Mouse (Mus musculus) mouse trophoblast stem cell (cell line): ENCODE results near the gene Arl15.

Experiments
- in situ Hi-C, 2 experiments: fragments of 300-500 bp; cut with MseI, MboI; formaldehyde crosslinking; loops; 2 replicates in 1 of 2; 3 replicates in 1 of 2; pipeline ENCODE4 v1.15.1; 2025

Gene Arl15

DNA sequence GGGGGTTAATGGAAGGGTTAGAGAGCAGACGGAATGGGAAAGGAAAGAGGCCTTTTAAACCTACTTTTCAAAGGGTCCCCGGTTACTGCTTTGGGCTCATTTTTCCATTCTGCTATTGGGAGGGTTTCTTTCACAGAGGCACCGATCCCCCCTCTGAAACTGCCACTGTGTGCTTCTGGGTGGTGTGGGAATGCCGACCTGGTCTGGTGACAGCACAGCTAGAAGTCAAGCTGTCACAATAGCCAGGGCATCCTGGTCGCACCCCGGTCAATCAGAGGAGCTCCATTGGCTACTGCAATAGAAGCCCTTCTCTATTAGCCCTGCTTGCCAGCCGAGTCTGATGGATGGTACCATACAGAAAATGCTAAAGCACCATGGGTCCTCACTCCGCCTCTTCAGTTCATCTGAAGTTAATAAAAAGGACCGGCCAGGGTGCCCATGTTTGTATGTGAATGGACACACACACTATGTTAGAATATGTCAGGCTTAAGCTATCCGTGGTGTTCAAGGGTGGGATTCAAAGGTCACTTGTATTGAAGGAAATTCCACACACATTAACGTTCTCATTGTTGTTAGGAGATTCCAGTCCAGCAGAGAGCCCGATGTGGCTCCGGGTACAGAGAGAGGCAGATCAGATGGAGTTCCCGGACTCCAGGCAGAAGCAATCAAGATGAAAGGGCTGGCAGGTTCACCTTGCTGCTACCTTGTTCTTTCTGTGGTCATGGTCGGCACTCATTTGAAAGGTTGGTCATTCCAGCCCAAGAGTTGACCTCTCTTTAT is 258.3 kb downstream of the Arl15 start:
- in situ Hi-C loops, result no loop called here

DNA sequence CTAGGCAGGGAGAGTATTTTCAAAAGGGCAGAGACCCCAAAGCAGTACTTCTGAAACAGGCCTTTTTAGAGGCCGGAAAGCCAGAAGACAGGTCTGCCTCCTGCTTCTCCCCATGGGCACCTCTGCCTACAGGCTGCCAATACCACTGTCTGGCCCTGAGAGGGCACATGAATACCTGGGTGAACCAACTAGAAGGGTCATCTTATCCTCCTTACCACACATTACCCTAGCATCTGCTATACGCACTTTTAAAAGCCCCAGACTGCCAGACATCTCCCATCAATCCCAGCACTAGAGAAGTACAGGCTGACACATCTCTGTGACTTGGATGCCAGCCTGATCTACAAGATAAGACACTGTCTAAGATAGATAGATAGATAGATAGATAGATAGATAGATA is 259.0 kb downstream of the Arl15 start:
- in situ Hi-C loops, result no loop called here

GRCm38 (mm10) chr13:114055686-114056085 is 261.4 kb downstream of the Arl15 start:
- in situ Hi-C loops, result no loop called here

DNA sequence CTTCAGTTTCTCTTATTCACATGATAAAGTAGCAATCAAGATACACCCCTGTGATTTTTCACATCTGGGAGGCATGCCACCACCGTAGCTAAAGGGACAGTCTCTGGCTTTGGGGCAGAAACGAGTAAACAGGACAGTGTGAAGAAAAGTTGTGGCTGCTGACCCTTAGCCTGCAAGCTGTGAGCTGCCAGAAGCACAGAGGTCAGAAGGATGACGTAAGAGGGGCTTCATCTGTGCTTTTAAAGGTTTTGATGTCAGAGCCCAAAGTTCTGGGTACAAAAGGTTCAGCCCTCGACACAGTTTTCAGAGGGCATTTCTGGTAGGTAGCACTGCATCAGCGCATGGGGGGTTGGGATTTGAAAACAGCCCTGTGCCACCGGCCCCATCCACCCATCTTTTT is 266.0 kb downstream of the Arl15 start:
- in situ Hi-C loops, result no loop called here

DNA sequence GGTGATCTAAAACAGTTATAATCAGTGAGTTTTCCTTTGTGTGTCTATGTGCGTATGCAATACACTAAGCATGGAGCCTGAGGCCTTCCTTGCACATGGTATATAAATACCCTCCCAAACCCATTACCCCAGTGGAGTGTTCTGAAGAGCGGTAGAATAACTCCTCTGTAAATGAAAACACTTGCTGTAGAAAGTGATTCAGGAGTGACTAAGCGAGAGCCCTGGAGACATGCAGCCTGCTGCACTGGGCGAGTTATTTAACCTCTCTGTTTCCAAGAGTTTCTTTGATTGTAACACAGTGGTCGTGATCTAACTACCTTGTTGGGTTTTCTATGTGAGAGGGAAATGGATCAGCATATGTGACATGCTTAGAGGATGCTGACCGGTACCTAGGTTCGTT is 266.9 kb downstream of the Arl15 start:
- in situ Hi-C loops, result no loop called here

DNA sequence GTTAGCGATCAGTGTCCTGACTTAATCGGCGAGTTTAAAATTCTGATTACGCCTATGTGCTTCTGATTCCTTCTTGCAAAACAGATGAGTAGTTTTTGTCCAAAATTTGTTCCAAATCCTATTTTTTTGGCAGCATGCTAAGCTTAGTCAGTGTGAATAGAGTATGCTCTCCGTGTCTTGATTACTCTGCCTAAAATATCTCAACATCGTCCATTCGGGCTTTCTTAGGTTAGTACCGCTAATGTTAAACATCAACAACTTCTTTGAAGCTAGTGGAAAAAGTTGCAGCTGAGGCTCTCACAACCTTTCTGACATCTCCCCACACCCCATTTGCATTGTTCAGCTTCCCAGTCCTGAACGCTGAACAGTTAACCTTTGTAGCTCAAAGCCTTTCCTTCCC is 269.8 kb downstream of the Arl15 start:
- in situ Hi-C loops, result no loop called here

GRCm38 (mm10) chr13:114065012-114065411 is 270.7 kb downstream of the Arl15 start:
- in situ Hi-C loops, result no loop called here

DNA sequence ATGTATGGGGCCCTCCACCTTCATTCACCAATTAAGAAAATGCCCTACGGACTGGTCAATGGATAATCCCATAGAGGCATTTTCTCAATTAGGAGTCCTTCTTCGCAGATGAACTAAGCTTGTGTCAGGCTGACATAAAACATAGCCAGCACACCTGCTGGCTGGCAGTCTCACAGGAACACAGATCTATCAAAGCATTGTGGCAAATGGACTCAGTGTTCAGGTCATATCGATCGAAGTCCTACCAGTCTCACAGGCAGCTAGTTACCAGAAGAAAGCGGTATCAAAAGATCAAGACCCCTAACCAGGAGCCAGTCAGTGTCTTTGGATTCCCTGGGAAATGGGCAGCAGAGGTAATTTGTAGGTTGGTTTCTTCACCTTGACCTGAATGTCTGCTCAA is 274.1 kb downstream of the Arl15 start:
- in situ Hi-C loops, result no loop called here

DNA sequence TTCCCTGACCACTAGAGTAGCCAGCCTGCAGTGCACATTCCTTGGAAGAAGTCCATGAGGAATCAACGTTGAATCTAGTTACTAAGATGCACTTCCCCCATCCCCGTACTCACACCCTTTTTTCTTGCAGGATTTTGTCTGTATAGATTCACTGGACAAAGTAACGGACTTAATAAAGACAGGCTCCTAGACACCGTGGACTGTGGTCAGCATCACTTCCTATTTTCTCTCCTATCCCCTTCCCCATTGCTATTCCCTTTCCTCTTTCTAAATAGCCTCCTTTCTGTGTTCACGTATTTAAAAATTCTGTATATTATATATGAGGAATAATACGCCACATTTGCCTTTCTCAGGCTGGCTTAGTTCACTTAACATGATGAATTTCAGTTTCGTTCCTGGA is 277.1 kb downstream of the Arl15 start:
- in situ Hi-C loops, result no loop called here

DNA sequence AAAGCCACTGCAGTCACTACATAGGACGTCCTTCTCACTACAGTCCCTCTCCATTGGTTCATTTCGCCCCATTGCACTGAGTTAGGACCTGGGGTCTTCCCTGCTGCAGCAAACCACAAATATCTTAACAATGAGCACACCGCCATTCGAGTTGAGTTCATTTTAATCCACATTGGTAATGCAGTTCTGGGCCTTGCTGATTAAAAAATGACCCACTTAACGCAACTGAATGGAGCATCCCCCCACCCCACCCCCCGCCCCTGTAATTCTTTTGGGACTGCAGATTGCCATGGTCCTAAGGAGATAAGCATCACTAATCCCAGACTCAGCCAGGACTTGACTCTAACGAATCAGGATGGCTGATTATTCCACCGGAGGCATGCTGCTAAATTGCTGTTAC is 280.2 kb downstream of the Arl15 start:
- in situ Hi-C loops, result no loop called here

DNA sequence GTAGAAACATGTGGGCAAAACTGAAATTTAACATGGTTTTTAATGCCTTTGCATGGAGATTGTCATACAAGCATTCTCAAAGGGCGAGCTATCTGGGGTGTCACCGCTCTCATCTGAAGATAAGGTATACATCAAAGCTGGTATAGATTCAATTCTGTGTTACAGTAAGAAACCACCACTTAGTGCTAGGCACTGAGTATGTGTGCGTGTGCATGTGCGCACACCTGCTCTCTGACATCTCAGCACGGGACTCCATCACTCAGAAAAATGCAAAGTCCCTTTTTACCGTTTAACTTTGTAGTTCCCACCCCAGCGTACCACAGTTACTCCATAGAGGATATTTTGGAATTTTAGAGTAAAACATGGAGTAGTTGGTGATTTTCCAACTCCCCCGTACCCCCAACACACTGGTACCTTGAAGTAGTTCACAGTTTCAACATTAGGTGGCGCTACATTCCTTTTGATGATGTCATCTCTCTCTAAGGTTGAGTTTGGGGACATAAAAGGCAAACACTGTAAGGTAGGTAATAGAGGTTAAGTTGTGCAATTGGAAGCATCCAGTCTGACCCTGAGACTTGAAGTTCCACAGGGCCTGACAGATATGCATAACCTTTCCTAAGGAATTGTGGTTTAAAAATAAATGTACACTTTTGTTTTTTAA is 281.5 kb downstream of the Arl15 start:
- in situ Hi-C loops, result loop anchor here in 1 of 2 experiments (25.0 kb wide), 1 partner anchor 711 kb away; no protein-coding TSS in a partner anchor

- in situ Hi-C loops, result loop anchor here in 1 of 2 experiments (25.0 kb wide), 1 partner anchor 710 kb away; no protein-coding TSS in a partner anchor
Measured at GRCm38 (mm10) chr13:114077181-114077580, 282.9 kb downstream of the Arl15 start.

GRCm38 (mm10) chr13:114077584-114078270 is 283.4 kb downstream of the Arl15 start:
- in situ Hi-C loops, result loop anchor here in 1 of 2 experiments (25.0 kb wide), 1 partner anchor 710 kb away; no protein-coding TSS in a partner anchor

GRCm38 (mm10) chr13:114078851-114079250 is 284.5 kb downstream of the Arl15 start:
- in situ Hi-C loops, result loop anchor here in 1 of 2 experiments (25.0 kb wide), 1 partner anchor 708 kb away; no protein-coding TSS in a partner anchor

GRCm38 (mm10) chr13:114079751-114080150 is 285.4 kb downstream of the Arl15 start:
- in situ Hi-C loops, result loop anchor here in 1 of 2 experiments (25.0 kb wide), 1 partner anchor 708 kb away; no protein-coding TSS in a partner anchor

- in situ Hi-C loops, result loop anchor here in 1 of 2 experiments (25.0 kb wide), 1 partner anchor 707 kb away; no protein-coding TSS in a partner anchor
Measured at GRCm38 (mm10) chr13:114080491-114080890, 286.2 kb downstream of the Arl15 start.

- in situ Hi-C loops, result loop anchor here in 1 of 2 experiments (25.0 kb wide), 1 partner anchor 704 kb away; no protein-coding TSS in a partner anchor
Measured at GRCm38 (mm10) chr13:114083570-114084138, 289.3 kb downstream of the Arl15 start.

- in situ Hi-C loops, result loop anchor here in 1 of 2 experiments (25.0 kb wide), 1 partner anchor 702 kb away; no protein-coding TSS in a partner anchor
Measured at GRCm38 (mm10) chr13:114085442-114085841, 291.1 kb downstream of the Arl15 start.

DNA sequence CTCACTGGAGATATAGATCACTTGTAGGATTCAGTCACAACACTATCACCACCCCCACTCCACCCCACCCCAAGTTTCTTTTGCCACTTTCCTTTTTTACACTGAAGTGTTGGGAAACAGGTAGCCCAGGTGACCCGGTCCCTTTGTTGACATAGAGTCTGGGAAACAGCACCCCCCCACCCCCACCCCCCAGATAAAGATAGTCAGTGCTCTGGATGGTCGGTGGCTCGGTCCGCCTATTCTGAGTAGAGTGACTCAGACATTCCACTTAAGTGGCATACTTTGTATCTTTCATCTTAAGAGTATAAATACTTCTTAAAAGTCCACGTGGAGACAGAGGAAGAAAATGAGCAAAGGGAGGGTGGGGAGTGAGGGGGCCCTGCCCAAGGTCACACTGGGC is 292.0 kb downstream of the Arl15 start:
- in situ Hi-C loops, result loop anchor here in 1 of 2 experiments (25.0 kb wide), 1 partner anchor 701 kb away; no protein-coding TSS in a partner anchor

GRCm38 (mm10) chr13:114086801-114087200 is 292.5 kb downstream of the Arl15 start:
- in situ Hi-C loops, result loop anchor here in 1 of 2 experiments (25.0 kb wide), 1 partner anchor 700 kb away; no protein-coding TSS in a partner anchor
